Mouse (Mus musculus) testis, postnatal 10 days (tissue): ENCODE data around the gene Fkbp11.

Experiments used
- DNase-seq: peaks from one replicate; pipeline ENCODE4 v3.0.0; 2021; ENCODE audit warnings: low spot score

Fkbp11 gene

GRCm38 (mm10) chr15:98695726-98696125 lies 32.3 kb downstream of the Fkbp11 start:
- no peak for DNase-seq

DNA sequence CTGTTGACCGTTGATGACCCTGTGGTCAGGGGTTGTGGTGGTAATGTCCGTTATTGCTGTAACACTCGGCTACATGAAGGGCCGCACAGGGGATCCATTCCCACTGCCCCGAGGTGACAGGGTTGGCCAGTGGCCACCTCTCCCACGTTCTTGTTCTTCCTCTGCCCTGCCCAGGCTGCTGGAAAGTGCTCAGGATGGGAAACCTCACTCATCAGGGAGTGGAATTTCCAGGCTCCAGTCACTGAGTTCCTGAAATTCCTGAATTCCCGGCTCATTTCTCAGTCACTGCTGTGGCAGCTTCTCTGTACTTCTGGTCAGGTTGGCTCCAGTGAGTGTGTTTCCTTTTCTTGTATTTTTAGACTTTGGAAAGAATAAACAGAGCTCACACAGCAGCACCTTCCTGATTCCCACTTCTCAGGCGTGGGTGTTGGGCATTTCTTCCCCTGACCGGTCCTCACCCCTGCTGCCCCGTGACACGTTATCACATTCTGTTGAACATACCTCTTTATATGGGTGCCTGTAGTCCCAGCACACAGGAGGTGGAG lies 35.8 kb downstream of the Fkbp11 start:
- no peak for DNase-seq

GRCm38 (mm10) chr15:98691486-98692147 lies 36.4 kb downstream of the Fkbp11 start:
- DNase-seq: no peak

DNA sequence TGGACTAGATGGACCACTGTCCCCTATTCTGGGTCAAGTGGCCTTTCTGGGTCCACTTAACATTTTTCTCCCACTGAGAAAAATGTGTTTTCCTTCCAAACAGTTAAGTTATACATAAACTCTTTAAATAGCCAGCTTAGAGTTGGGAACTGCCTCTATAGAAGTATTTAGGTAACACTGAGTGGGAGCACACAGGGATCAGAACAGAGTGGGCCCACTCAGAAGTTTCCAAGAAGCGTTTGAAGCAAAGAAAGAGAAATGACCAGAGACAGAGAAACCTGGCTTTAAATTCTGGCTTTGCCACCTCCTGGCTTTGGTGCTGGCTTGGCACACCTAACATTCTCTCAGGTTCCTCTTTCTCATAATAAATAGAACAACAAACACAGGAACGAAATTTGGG lies 38.3 kb downstream of the Fkbp11 start:
- no peak for DNase-seq

- peak; percentile 66 for DNase-seq
Measured at GRCm38 (mm10) chr15:98685926-98686325, 42.1 kb downstream of the Fkbp11 start.

DNA sequence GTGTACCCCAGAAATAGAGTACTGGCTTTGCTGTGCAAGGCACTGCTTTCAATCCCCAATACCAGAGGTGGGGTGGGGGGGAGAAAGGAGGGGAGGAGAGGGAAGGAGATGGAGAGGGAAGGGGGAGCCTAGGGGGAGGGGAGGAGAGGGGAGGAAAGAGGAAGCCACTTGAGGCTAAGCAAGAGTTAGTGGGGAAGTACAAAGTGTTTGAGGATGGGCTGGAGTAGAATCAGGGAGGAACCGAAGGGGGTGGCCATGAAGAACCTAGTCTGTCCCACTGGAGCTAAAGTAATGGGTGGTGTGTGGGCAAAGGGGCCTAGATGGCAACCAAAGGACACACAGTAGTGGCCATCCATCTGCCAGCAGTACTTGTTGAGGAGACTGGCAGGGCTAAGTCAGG lies 44.3 kb downstream of the Fkbp11 start:
- no peak for DNase-seq

- DNase-seq: no peak
Measured at GRCm38 (mm10) chr15:98683177-98683576, 44.8 kb downstream of the Fkbp11 start.

DNA sequence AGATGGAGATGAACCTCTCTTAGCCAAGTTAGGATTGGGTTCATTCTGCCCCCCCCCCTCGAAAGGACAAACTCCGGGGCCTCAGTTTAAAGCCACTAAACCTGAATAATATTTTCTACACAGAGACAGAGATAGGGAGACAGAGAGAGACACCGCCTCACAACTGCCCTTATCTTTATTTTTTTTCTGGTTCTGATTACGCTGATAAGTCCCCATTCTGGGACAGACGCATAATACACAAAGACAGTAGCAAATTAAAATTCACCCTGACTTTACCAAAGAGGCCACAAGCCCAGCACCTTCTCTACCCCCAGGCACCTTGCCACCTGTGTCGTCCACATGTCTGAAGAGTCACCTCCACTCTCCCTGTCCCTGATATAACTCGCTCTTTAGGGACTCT lies 46.4 kb downstream of the Fkbp11 start:
- DNase-seq: no peak

- no peak for DNase-seq
Measured at GRCm38 (mm10) chr15:98680660-98681059, 47.3 kb downstream of the Fkbp11 start.

- no peak for DNase-seq
Measured at GRCm38 (mm10) chr15:98677977-98678376, 50.0 kb downstream of the Fkbp11 start.

- peak; percentile 63 for DNase-seq
Measured at GRCm38 (mm10) chr15:98676940-98677728, 50.9 kb downstream of the Fkbp11 start, which contains the start of gene Rnd1. TSS of gene Rnd1 (minus strand) at chr15:98677461.

DNA sequence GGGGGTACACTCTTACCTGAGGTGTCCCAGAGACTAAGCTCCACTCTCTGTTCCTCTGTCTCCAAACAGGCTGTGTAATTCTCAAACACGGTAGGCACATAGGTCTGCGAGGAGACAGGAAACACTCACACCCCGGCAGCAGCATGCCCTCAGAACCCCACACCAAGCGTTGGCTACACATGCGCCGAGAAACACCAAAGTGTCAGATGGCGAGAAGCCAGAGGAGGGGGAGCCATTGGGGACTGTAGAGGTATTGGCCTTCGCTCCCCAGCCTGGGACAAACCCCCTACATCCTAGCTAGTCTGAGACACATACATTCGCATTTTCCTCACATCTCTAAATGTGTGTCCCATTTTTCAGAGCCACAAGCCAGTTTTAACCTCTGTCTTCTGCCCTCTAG lies 51.5 kb downstream of the Fkbp11 start:
- DNase-seq: no peak

DNA sequence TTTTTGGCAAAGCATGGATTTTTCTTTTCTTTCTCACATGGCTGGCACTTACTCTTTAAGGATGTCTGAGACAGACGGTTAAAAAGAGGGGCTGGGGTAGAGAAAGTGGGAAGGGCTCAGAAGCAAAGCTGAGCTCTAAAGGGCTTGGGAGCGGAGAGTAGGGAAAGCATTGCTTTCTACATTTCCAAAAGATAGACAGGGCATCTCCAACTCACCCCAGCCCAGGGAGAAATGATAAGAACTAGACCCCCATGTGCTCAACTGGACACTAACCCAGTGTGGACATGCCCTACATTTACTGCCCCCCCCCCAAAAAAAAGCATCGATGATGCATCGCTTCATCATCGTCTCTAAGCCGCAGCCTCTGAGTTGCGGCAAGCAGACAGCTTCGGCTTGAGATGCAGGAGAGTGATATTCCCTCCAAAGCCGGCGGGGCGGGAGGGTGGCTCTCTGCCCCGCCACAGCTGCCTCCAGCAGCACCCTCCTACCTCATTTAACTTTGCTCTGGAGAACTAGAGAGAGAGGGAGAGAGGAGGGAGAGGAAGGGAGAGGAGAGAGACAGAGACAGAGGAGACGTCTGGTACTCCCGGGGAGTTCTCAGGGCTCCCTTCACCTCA lies 52.3 kb downstream of the Fkbp11 start:
- DNase-seq: no peak

DNA sequence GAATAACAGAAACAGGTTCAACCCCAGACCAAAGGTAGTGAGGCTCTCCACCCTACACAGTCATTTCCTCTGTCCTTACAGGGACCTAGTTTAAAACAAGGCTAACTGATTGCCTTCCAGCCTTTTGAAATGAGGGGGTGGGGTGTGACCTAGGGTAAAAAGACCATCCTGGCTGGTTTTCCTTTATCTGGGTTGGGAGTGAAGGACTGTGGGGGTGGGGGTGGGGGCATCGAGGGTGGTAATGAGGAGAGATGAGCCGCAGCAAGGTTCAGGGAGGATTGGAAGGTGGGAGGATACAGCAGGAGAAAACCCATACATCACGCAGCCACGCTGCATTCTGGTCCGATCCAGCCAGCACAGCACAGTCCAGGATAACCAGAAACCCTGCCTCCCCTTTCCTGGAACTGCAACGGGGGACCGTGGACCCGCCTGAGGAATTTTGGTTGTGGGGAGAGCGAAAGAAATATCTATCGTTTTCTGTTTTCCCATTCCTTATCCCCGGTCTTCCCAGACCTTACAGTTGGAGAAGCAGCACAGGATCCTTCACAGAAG lies 52.9 kb downstream of the Fkbp11 start:
- DNase-seq: no peak
